Mouse (Mus musculus) cerebellum, adult 11-12 months (tissue): ENCODE results near the gene Eml6.
A peak's percentile ranks its signal among the peaks of the same experiment; 100 is the strongest.
"Not testable (repeated sequence)": the region's sequence is repeated elsewhere in the genome, so short reads cannot be mapped to it uniquely, and the experiment has no call there.

Experiments
- DNase-seq: peaks from one replicate; pipeline ENCODE4 v3.0.0; 2022

Gene Eml6

DNA sequence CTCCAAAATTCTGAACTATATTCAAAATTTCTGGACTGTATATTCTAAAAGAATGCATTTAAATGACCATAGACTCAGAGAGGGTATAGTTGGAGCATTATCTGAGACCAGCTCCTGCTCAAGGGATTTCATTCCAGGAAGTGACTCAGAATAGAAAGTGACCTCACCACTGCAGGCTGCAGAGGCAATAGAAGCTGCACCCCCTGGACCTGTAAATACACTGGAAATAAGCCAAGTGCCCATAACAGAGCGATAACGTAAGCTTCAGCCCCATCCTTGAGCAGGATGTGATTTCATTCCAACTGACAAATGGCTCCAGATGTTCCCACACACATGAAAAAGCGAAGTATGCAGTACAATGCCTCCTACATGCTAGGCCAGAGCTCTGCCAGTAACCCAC, 186.1 kb downstream of the Eml6 start:
- DNase-seq = no peak

DNA sequence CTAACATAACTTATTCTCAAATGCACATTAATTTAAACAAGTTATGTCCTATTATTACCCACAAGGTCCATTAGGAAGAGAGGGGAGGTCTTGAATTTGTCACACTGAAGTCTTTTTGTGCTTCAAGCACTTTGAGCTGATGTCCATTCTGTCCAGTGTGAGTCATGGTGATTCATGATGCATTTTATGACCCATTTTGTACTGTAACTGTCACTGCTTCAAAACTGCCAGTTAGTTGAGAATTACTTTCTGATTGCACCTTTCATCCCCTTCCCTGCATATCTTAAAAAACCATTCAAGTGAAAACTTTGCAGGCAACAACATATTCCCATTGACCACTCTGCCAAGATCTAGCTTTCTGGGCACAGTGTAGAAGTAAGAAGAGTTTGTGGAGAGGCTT, 188.8 kb downstream of the Eml6 start:
- no peak for DNase-seq

DNA sequence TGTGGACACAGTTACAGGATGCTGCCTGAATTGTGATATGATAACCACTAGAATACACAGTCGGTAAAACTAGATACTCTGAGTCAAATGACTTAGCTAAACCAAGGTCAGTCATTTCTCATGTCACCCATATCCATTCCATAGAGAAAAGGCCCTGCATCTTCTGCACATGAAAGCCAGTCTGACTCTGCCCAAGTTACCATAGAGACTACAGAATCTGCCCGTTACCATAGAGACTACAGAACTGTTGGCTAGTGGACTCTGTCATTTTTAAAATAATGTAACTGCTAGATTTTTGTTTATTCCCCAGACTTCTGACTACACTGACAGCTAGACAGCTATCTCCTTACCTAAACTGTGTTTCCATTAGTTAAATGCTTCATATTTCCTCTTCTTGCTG, 198.1 kb downstream of the Eml6 start:
- no peak for DNase-seq

DNA sequence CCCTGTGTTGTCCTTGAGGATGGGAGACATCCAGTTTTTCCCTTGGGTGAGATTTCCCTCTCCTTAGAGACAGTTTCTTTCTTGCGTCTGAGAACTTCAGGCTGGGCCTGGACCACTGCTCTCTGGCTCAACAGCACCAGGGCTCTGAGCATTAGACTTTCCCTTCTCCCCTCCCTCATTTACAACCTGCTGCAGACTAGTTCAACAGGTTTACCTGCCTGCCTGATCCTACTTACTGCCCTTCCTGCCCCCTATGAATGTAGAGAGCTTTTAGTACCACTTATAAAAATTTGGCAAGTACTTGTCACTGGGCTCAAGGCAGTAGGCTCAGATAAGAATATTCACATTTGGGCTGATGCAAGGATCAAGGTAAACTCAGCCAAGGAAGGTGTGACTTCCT, 199.8 kb downstream of the Eml6 start:
- DNase-seq = no peak

DNA sequence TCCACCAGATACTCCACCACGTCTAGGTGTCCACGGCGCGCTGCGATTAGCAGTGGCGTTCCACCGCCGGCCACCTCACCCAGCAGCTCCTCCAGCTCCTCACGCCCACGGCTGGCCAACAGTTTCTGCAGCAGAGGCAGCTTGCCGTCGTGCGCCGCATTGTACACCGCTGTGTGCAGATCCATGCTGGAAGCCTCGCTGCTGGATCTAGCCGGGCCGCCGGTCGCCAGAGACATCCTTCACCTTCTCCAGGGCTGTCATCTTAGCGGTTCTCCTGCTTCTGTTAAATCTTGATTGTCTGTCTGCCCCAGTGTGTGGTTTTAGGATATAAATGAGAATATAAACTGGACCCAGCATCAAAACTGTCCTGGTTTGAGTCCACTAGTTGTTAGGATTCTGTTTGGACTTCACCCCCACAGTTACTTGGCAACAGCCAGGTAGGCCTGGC, 200.5 kb downstream of the Eml6 start, which contains the start of gene 4931440F15Rik:
Gene 4931440F15Rik, minus strand, starts transcription at position 398 of the 448 bp plus-strand sequence.
- not testable (repeated sequence) for DNase-seq

DNA sequence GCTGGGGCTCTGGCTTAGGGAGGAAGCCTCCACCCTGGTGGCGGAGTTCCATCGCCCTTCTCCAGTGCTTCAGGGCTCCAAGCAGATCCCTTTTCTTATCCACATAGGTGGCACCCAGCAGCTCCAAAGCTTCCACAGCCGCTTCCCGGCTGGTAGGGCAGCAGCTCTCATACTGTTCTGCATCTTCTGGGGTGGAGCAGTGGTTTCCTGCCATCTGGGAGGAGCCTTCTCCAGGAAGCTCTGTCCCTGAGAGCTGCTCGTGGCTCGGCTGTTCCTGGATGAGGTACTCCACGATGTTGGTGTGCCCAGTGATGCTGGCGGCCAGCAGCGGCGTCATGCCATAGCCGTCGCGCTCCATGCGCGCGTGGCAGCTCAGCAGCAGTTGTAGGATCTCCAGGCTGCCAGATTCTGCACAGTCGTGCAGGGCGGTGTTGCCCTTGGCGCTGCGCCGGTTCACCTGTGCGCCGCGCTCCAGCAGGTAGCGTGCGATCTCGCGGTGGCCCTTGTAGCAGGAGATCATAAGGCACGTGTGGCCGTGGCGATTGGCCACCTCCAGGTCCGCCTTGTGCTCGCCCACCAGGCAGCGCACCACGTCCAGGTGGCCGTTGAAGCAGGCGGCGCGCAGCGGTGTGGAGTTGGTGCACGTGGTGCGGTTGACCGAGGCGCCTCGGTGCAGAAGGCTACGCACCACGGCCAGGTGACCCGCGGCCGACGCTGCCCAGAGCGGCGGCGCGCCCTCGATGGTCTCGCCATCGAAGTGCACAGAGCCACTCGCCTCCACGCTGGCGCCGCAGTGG, 201.2 kb downstream of the Eml6 start:
- not testable (repeated sequence) for DNase-seq

DNA sequence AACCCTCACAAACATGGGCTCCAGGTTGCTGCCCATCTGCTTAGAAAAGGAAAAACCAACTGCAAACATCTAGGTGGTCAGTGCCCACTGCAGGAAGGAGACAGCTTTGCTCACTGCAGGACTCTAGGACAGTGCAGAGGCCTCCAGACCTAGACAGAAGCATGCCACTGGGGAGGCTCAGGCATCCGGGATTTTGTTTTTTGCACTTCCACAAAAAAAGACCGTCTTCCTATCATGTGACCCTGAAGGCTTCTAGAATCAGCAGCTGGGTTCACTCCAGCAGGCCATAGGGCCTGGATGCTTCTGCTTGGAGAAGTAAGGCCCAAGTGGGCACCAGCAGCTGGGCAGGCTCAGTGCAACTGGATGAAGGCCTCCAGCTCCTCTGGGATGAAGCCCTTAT, 202.7 kb downstream of the Eml6 start:
- no peak for DNase-seq

DNA sequence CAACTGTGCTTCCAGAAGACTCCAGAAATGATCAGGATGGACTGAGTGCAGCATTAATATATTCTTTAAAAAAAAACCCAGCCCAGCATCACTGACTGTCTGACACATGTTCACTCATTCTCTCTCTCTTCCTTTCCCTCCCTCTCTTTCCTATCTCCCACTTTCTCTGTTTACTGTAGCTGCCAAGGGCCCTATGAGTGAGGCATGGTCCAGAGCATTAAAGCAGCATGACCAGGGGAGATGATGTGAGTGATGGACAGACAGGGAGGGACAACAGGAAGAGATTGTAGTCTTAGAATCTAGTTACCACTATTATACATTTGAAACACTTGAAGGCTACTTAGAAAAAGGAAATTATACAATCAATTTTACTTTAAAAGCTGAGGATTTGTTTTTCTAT, 210.2 kb downstream of the Eml6 start:
- no peak for DNase-seq

DNA sequence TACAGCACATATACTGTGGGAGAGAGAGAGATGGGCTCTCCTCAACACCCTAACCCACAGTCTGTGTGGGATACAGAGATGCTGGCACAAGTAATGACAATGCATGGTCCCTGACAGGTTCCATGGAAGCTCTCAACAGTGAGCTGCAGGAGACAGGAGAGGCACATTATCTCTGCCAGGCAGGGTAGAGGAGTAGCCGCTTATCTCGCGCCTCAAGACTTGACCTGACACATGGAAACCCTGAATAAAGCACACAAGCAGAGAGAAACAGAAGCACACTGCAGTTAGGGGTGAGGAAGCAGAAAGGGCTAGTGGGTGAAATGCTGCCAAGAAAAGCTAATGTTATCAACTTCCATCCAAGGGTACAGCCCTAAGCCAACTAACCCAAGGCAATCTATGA, 210.6 kb downstream of the Eml6 start:
- no peak for DNase-seq

DNA sequence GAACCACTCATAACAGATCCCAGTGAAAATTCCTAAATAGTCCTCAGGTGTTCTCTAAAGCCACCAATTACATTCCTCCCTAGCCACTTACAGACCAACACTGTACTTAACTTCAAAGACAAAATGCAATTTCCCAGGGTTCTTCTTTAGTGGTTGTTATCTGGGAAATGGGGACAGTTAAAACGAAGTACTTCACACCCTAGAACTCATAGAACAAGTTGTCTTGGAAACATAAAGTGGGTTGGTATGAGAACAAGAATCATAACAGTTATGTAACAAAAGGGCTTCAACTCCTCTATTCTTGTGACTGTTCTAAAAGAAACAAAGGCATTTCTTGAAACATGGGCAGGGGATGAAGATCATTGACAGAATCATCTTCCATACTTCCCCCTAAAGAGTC, 212.6 kb downstream of the Eml6 start:
- DNase-seq = no peak

DNA sequence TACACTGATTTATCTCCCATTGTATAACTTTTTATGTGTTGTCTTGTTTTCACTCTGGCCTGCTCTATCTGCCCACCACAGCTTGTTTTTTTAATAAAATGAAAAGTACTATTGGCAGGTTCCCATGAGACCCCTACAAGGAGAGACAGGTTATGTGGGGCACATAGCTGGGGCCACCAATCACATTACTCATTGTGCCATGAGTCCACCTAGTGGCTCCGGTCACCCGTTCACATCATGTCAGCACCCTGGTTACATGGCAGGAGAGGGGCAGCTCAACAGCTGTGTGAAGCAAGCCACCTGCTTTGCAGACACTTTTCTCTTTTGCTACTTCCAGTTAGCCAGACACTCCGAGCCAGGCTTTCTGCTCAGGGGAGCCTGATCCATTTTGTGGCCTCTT, 213.4 kb downstream of the Eml6 start:
- DNase-seq = no peak

DNA sequence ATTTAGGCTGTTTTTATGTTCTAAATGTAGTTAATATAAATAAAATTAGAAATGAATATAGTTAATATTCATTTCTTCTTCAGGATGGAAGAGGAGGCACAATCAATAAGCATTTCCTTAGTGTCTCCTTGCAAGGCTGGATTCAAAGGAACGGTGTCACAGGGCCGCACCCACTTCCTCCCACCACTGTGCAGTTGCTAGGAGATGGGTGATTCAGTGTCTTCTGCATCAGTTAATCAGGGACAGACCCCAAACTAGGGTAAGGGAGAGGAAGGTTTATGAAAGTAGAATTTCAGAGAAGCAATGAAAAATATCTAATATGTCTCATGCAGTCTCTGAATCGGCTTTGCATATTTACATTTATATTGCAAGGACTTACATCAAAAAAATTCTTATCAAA, 215.5 kb downstream of the Eml6 start:
- no peak for DNase-seq

DNA sequence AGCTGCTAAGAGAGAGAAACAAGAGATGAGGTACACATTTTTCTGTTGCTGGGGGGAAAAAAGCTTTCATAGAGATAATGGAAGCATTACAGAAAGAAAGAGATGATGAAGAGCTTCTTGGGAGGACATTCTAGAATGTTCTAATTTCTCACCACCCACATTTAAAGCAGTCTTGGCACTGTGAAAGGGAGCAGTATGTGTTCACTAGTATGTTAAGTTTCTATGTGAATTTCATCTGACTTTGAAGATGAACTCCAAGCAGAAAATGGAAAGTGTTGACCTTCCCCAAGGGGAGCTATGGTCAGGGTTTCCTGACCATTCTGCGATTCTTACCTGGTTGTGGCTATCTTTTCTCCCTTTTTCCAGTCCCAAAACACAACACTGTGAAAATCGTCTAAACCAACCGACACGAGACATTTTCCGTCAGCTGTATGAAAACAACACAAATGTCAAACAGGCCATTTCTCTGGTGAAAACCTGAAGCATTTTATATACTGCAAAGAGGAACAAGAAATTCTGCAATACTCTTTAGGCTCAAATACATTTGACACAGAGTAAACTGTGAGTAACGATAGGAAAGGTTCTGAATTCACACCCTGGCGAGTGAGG, 216.7 kb downstream of the Eml6 start:
- no peak for DNase-seq

DNA sequence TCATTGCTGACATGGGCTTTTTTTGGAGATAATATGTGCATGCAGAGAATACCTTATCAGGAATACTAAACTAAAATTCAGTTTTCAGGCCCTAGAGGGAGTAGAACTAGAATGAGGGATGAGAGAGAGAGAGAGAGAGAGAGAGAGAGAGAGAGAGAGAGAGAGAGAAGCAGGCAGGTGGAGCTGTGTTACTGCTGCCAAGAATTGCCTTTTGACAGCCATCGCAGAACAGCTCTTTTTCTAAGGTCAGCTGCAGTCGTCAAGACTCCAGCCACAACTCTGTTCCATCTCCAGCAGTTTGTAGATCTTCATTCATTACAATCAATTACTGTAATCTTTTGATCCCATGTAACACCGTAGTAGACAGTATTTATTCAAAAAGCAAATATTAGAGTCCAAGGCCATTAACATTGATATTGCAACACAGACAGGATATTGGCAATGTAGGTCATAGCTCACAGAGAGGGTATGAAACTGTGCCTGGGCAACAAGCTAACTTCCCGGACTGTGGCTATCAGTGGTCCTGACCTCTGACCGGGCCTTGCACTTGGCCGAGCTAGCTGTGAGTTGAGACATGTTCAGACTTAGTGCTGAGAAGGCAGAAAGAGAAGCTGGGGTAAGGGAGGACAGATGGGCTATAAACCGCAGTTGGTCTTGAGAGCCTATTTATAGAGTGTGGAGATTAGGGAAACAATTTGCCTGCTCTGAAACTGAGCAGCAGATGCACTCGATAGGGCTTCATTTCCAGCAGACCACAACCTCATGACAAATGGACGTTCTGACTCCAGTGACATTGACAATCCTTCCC, 217.5 kb downstream of the Eml6 start:
- DNase-seq = peak; percentile 62

DNA sequence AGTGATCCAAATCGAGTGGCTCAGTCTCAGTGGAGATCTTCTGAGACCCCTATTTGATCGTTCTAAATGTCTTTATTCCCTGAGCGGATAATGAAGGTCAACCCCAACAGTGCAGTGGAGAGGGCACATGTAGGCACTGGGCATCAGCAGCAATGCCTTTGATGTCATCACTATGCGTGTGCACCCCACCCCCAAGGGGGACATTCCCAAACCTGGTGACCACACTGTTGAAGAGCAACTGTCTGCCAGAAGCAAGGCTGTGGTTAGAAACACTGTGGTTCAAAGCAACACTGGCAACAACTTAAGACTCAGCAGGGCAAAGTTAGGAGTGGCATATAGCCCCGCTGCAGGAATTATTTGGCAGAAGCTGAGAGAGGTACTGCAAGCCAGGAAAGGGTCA, 218.5 kb downstream of the Eml6 start:
- DNase-seq = no peak

DNA sequence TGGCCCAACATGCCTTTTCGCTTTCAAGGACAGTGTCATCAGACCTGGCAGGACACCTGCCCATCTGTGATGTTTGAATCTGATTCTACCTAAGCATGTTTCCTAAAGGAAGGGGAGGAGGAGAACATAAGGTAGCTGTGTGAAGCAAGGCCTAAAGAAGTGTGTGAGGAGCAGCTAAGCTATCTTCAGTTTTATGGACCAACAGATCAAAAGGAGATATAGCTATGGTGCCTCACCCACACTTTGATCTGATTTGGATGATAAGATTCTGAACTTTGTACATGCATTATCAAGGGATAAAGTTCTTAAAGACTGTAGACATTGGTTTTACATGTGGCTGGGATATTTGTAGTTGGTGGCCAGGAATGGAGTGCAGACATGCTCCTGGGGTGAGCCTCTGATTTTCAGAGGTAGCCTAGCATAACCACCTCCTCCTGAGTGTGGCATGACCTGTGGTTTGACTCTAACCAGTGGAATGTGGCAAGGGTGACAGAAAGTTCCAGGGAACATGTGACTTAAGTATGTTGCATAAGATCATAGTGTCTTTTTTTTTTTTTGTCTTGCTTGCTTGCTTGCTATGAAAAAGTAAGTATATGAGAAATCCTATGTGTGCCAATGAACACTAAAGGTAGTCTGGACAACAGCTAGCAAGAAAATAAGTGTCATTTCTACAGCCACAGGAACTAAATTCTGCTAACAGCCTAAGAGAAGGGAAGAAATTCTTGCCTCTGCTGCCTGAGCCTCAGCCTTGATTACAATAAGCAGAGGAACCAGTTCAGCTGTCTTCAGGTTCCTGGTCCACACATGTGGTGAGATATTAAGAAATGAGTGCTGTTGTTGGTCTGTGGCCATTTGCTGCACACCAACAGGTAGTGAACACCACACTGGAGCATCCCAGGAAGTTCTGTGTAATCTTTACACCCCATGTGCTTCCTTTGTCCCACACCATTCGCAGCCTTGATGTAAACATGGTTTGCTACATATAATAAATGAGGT, 224.1 kb downstream of the Eml6 start:
- no peak for DNase-seq

DNA sequence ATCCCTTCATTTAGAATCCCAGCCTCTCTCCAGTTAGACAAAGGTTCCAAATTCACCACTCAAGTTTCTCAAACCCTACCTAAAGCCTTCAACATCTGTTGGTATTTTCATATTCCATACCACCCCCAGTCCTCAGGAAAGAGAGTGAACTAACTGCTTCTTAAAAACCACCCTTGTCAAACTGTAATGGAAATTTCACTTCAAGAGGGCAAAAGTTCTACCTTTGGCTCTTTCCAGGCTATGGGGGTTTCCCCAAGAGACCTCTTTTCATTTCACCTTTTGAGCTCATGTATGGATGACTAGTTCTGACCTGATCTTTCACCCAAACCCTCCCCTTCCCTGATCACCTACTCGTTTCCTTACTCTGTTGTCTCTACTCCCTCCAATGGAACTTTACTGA, 226.0 kb downstream of the Eml6 start:
- no peak for DNase-seq

DNA sequence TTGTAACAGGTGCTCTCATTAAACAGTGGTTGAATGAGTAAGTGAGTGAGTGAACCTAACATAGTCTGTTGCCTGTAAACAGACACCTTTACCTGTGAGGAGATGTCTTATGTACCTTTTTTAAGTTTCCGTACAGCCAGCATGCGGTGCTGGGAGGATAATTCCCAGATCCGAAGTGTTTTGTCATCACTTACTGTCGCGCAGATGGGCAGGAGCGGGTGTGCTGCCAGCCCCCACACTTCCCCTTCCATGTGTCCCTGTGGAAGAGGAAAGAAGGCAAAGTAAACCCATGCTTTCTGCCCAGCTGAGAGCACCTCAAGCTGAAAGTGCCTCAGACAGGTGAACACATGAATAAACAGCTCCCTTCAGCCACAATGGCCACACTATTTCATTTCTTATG, 230.7 kb downstream of the Eml6 start:
- DNase-seq = no peak

DNA sequence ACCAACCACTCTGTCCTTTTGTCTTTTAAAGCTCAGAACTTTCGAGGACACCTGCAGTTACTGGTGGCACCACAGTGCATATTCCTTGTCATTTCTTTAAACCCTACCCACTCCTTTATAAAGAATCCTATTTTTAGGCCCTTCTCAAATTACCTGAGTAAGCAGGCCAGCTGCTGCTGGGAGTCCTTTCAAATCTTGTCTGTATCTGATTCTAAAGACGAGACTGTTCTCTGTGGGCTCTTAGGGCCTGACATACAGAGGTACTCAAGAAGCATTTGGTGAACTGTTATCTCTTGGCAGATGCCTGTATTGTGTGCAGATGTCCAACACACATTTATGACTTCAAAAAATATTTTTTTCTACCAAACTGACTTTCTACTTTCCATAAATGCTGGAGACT, 231.4 kb downstream of the Eml6 start:
- no peak for DNase-seq

DNA sequence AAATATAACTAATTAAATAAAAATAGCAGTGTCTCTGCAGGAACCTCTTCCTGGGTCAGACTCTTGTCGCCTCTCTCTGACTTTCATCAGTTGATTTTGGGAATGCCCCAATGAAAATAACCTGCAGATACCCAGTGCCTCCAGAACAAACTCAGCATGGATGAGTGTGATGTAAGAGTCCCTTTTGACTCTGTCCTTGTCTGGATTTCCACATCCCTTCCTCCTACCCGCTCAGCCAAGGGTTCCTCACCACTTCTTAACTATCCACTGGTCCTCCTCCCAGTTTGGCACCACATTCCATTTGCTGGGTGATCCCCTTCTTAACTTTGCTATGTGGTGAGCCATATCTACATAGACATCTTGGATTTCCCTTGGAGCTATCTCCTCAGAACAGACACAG, 235.0 kb downstream of the Eml6 start:
- DNase-seq = no peak

DNA sequence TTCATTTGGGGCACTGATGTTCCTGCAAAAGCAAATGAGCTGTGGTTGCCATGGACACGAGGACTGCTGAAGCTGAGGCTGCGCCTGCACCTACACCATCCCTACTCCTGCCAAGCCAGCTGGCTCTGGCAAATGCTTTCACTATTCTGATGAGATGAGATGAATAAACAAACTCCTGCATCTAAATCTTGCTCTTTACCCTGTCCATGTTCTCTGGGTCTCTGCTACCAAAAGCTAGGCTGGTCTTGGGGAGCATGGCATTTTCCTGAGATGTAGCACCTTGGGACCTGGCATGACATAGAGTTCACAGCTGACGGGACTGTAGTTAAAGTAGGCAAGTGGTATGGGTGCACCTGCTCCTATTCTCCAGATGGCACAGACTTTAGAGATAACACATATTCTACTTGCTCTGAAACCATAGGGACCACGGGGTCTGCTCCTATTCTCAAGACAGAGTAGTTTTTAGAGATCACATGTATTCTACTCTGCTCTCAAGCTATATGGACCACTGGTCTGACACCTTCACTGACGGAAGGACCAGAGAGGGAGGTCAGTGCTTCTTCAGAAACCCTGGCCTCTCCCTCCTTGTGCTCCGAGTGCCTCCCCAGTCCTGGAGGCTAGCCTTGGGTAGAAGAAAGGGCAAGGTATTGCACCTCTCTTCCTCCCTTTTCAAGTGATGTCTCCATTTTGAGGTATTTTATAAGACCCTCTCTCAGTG, 236.8 kb downstream of the Eml6 start:
- DNase-seq = peak; percentile 37

DNA sequence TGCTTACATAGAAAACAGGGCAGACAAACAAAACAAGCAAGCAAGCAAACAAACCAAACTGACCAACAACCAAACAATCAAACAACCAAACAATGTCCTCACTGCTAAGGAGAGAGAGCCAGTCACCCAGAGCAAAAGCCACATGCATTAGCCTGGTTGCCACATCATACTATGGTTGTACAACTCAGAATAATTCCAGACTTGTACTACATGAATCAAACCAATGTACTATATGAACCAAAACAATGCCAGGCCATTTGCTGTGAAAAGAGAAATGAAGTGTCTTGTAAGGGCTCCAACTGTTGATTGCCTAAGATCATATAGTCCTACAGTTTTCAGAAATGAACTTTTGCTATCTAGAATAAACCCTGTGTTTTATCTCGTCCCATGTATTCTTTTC, 237.3 kb downstream of the Eml6 start:
- DNase-seq = no peak
